Mouse (Mus musculus) B cell, adult 62 days (primary cell): ENCODE data around the gene Iqcm. TPM values are rescaled to one million over a fixed set of nuclear protein-coding genes. Genes with fewer than 3 reads are reported as not detected.

ENCODE experiments used
- total RNA-seq: library from RNA; stranded (reverse); gene quantifications from 4 replicates; pipeline ENCODE4 v1.2.4, GENCODE M21; 2023

Iqcm gene
- not detected in 4 replicates for total RNA-seq

DNA sequence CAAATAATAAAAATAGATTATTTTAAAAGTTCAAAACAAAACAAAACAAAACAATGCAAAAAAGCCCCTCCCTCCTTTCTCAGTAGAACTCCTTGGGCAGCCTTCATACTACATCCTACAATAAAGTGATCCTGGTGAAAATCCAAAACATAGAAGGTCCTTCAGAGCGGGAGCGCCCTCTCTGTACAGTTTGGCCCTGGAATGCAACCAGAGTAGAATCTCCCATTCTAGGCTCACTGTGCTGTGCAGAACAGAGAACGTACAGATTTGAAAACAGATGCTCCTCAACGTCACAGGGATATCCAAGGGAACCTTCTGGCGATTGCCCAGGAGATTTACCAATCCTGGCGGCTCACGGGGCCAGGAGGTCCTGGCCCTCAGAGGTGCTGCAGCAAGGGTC, at the start of gene Iqcm:
Iqcm (plus strand) TSS at position 301 of the 400 bp plus-strand sequence.

DNA sequence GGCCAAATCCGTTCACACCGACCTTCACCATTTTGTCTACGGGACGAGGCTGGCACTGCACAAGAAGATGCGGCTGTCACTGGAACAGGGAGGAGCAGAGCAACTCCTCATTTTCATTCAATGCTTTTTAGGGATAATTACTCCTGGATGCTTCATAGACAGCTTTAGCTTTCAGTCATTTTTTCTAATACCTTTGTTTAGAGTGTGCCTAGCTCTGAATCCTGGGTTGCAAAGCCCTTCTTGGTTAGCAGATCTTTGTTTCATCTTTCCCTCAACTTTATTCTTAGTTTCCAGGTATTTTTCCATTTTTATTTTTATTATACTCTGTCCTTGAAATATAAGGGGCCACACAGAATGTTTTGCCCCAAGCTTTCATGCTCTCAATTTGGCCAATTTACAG, 42.0 kb upstream of the Iqcm start, which contains the start of gene Gm10358:
Gm10358 (minus strand) TSS at position 101 of the 400 bp plus-strand sequence.

Other genes with a start within 250 kb of the Iqcm start
- not detected in 4 replicates for gene Rasd2, start 234.8 kb upstream of the Iqcm start, total RNA-seq
- not detected in 4 replicates for gene Gm10358, start 42.1 kb upstream of the Iqcm start, total RNA-seq